Mouse (Mus musculus): ENCODE data around the gene Setd3.

GRCm38 (mm10) chr12:108110674-108111073, 68.4 kb downstream of the Setd3 start:
- no peak for TF ChIP-seq CTCF (IDR thresholded peaks at IDR 0.05; ENCODE audit: low read depth)
- TF ChIP-seq EP300 (optimal IDR thresholded peaks at IDR 0.05): no peak

Data from stomach, postnatal 0 days (tissue).